Mouse (Mus musculus) thymus, postnatal 14 days (tissue): Measurements from ENCODE around the gene Farp1.
"Not testable (repeated sequence)": the region's sequence is repeated elsewhere in the genome, so short reads cannot be mapped to it uniquely, and the experiment has no call there.

Experiments used
- DNase-seq: peaks from one replicate; pipeline ENCODE4 v3.0.0; 2021

Farp1 gene

DNA sequence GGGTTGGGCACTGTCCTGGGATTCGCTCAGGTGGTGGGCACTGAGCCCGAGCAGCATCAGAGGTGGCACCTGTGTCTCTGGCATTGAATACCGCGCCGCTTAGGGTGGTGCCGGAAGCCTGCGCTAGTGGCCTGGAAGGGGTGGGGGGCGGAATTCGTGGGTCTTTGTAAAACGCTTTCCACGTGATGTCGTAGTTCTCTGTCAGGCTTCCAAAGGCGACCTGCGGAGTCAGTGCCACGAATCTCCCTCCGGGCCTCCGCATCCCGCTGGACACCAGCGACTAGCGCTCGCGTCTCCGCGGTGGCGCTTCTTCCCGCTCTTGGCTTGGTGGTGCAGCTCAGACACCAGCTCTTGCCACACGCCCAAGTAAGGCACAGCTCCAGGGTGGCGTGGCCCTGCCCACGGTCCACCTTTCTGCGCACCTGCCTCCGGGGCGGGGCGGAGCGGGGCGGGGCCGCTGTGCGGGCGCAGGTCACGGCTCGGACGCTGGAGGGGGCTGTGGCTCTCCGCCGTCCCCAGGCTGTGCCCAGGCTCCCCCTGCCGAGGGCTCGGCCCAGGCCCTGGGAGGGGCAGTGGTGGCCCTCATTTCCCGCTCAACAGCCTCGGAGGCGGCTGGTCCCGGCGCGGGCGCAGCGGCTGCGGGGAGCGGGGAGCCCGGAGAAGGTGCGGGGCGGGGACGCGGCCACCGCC, at the start of gene Farp1:
Farp1 (plus strand) TSS at position 228 of the 690 bp plus-strand sequence.
- DNase-seq: peak; percentile 60

DNA sequence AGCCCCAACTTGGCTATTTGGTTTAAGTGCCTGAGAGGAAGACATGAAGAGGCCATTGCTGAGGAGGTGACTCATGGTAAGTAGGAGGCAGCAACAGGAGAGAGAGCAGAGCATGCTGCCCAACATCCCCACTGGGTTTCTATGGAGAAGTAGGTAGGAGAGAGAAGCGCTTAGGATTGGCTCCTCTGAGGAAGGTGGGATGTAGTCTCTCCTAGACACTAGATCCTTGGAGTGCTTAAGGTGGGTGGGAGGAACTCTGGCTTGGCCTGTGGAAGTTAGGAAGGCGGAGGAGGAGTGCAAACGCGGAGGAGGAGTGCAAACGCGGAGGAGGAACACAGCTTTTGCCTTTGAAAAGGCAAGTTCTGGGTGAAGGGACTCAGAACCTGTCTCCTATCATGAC, 45.9 kb upstream of the Farp1 start:
- DNase-seq: no peak

DNA sequence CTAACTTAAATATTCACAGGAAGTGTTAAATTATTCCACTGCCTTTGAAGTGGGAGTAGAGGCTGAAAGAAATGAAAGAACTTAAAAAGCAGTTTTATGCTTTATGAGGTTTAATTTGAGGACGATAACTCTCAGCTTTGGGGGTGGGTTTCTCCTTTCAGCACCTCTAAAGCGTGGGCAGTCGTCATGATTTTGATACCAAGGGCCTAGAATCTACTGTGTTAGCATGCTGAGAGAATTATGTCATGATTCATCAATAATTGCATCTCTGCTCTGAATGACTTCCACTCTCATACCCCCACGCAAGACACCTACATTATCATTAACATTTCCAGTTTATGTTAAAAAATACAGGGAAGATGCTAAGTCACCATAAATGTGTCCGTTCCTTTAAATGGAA, 37.3 kb upstream of the Farp1 start:
- DNase-seq: no peak

DNA sequence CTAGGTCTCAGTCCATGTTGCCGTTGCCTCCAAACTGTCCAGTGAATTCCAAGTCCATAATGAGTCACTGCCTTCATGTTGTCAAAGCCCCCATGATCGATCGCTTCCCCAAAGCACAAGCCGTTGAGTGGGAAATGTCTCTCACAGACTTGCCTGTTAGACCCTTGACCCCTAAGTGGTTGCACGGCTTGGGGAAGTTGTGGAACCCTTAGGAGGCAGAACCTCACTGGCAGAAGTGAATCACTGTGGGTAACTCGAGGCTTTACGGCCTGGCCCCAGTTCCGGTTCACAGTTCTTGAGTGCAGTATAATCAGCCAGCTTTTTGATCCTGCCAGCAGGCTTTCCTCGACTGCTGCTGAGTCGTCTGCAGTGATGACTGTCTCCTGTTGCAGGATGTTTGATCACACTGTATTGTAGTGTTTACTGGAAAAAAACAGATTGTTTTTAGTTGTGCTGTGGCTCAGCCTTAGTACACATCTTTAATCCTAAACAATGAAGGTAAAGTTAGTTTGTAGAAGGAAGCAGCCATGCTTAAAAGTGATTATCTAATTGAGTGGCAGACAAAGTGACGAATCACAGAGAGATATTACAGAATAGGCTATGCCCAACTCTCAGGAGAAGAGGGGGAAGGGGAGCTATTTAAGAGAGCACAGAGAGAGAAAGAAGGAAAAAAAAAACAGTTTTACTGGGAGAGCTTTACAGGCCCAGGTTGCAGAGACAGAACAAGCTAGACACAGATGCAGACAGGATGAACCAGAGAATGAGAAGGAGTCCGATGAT, 34.2 kb upstream of the Farp1 start:
- DNase-seq: no peak

DNA sequence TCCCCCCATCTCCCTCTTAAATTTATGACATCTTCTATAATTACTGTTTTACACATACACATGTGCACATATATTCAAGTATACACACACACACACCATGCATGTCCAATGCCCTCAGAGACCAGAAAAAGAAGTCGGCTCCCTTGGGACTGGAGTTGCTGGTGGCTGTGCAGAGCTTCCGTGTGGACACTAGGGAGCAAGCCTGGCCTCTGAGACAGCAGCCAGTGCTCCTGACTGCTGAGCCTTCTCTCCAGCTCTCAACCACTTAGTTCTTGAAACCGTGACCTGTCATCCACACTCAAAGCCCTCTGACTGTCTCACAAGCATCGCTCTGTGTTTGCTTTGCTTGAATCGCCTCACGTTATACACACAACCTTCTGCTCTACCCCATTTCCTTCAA, 29.4 kb upstream of the Farp1 start:
- DNase-seq: no peak

DNA sequence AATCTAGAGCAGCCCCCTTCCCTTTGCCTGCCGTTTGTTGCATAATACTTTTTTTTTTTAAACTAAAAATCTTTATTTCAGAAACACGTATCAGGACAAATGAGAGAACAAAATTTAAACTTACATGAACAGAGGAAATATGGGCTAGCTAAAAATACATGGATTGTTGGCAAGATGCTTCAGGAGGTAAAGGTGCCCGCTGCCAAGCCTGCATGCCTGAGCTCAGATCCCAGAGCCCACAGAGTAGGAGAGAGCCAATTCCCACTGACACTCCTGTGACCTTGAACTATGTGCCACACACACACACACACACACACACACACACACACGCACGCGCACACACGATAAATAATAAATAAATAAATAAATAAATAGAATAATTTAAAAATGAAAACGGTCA, 29.0 kb upstream of the Farp1 start:
- no peak for DNase-seq

DNA sequence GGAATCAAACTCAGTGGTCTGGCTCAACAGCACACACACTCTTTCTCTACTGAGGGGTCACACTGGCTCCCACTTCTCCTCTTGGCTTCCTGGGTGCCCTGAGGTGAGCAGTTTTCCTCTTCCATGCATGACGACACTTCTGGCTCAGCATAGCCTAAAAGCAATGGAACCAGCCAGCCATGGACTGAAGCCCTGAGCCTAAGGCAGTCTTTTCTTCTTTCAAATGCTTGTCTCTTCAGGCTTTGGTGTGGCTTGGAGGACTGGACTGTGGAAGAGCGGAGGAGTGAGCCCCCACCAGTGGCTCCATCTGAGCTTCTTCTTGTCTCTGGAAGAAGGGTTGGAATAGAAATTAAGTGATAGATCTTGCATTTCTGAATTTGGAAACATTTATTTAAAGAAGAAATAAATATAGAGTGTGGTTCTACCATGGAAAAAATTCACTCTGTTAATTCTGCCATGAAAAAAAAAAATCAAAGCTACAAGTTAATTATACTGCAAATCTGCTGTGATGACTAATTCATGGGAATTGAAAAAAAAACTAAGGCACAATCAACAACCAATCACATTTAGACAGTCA, 19.8 kb upstream of the Farp1 start:
- no peak for DNase-seq

DNA sequence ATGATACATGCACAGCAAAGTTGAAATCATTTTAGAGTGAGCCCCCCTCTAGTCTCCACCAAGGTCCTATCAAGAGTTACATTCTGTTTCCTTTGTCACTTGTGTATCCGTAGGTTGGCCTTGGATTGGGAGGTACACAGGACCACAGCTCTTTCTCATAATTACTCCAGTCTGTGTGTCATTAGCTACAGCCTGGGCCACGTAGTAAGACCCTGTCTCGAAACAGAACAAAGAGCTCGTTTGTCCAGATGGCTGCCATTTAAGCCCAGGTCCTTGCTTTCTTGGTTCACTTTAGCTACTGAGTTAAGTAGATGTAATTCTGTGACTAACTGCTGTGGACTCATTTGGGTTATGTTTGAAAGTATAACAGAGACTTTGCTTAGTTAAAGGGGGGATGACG, 12.6 kb upstream of the Farp1 start:
- no peak for DNase-seq

DNA sequence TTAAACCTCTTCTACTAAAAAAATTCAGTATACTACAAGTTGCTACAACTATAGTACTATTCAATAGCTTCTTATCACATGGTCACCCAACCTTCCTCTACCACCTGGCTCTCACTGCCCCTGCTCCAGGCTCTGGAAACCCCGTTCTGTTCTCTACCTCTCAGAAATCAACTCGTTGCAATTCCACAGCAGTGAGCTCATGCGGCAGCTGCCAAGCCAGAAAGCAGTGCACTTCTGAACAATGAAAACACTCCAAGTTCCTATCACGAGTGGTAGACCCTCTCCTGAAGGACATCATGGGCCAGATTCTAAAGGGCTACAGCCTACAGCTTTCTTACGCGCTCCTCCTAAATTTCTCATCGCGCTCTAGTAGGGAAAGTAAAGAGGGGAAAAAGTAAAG, 9.6 kb upstream of the Farp1 start:
- no peak for DNase-seq

DNA sequence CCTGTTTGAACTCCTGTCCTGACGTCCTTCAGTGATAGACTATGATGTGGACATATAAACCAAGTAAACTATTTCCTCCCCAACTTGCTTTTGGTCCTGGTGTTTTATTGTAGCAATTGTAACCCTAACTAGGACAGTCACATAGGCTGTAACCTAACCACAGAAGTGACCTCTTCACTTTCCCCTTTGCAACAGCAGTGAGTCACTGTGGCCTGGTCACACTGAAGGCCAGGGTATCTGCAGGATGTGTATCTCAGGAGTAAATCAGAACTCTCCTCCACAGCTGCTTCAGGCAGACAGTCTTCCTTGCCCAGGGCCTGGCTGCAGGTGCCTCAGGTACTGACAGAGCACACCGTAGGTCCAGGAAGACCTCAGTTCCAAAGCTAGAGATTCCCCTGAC, 3.6 kb upstream of the Farp1 start:
- DNase-seq: no peak

DNA sequence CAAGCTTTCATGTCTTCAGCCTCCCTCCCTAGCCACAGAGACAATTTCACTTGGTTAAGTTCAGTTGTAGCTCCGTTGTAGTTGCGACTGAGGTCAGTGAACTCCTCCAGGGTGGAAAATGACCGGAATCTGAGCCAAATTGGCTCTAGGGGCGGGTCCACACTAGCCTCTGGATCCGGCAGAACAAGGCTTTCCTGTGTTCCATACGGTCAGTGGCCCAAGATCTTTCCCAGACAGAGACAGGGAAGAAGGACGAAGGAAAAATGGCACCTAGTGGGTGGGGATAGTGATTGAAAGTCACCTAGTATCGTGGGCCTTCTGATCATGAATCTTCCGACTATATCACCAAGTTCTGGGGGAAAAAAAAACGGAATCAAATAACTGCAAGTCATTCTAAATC, 475 bp upstream of the Farp1 start:
- no peak for DNase-seq

DNA sequence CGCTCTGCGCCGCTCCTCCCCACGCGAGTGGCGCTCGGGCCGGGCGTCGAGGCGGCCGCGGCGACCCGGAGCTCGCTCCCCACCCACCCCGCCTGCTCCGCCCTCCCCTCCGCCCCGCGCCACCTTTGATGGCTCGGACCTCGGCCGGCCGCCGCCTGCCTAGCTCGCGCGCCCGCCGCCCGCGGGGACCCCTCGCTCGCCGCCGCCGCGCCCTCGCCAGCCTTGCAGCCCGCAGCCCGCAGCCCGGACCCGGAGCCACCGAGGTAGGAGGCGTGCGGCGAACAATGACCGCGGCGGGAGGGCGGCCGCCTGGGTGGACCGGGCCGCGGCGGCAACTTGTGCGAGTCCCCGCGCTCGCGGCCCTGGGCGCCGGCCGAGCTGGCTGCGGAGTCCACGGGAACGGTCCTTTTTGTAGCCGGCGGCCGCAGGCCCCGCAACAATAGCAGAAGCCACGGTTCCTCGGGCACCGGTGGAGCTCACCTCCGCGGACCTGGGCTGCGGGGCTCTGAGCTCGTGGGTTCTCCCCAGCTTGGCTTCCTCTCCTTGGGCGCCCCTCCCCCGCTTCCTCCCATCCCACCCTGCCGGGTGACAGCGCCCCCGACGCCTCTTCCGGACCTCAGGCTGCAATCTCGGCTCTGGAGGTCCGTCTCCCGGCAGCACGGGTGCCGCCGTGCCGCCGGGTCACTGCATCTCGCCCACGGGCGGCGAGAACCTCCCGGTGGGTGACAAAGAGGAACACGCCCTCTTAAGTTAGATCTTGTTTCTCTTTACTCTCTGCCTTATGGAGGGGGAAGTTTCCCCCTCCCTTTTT, 868 bp downstream of the Farp1 start:
- peak; percentile 82 for DNase-seq

DNA sequence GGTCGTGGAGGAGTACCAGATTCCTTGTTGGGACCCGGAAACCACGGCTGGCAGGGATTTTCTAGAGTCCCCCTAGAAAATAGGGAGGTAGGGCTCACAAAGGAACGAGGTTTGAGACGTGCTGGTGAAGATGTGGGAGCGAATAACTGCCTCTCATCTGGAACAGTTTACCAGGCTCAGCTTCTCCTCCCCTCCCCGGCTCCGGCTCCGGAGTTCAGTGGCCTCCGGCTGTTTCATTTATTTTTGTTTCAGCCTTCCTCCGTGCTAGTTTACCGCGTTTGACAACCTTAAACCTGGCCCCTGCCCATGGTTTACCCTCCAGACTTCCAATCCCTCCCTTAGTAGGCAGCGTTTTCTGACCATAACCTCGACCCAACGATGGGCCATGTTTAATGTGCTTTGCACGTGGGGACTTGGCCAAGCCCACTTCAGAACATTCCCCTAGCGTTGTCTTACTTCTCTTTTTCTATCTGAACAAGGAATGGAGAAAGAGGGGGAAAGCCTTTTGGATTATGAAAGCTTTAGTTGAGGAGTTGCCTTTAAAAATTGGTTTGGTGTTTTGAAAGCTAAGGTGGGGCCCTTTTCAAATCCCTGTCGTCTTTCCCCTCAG, 1.7 kb downstream of the Farp1 start:
- no peak for DNase-seq

DNA sequence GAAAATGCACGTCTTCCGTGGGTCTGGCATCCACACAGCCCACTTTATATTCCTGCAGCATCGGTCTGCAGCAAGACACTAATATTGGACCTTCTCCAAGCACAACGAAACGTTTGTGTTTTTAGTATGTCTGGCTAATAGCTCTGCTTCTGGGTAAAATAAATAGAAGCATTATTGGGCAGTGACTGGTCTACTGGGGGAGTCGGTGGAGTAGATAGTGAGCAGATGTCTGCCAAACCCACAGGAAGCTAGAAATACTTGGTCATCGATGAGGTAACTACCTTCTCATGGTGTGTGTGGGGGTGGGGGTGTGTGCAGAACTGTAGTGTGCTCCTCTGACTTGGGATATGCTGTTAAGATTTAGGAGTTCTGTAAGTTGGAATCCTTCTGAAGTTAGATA, 2.3 kb downstream of the Farp1 start:
- no peak for DNase-seq

DNA sequence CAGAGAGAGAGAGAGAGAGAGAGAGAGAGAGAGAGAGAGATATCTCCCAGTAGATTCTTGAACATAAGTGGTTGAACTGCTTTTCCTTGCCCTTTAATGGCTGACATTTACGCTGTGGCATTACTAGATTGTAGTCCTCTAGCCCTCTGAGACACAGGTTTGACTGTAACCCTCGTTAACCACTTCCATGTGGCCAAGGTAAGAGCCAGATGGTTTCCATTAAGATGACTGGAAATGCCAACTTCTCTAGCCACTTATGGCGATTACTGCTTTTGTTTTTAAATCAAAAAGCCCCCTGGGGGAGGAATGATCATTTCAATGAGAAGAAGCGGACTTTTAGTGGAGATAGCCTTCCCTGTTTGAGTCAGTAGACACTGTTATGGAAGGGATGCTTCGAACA, 3.7 kb downstream of the Farp1 start:
- no peak for DNase-seq

DNA sequence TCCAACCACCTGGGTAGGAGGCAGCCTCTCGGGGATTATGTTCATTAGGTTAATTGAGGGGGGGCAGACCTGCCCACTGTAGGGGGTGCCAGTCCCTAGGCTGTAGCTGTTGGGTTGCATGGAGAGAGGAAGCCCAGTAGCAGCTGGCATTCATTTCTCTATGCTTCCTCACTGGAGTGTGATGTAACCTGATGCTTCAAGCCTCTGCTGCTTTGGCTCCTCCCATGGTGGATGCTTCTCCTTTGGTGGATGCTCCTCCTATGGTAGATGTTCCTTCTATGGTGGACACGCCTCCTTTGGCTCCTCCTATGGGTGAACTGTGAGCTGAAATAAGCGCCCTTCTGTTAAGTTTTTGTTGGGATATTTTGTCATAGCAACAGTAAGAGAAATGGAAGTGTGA, 9.1 kb downstream of the Farp1 start:
- DNase-seq: no peak

DNA sequence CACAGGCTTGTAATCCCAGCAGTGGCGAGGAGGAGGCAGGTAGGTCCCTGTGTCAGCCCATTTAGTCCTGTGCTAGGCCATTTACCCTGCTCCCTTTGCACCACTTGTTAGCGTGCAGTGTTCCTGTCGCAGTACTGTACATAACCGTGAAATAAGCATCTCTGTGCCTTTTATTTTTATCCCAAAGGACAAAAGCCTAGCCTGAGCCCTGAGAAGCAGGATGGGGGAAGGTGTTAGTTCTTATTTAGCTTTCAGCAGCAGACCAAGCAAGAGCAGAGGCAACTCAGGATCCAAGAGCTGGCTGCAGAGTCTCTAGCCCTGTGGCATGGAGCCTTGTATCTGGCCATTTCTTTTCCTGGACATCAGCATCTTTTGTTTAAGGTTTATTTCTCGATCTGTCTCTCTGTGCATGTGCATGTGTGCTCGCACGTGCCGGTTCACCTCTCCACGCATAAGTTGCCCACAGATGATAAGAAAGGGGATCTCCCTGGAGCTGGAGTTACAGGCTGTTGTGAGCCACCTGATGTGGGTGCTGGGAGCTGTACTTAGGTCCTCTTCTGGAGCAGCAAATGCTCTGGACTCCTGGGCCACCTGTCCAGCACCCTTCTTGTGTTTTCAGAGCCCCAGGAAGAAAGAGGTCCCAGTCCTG, 11.4 kb downstream of the Farp1 start:
- no peak for DNase-seq

DNA sequence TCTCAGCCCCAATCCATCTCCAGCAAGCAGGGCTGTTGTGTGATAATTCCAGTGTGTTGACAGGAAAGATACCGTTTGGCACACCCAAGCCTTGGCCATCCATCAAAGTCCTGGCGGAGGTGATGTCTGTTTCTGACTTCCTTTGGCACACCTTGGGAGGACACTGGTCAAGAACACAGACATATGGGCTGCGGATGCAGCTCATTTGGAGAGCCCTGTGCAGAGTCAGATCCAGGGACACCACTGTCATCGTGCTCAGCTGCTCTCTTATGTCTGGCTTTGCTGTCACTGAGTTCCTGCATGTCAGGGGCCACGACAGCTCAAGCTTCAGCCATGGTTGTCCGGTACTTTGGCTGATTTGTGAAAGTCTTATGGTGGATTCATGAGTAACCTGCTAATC, 12.8 kb downstream of the Farp1 start:
- DNase-seq: no peak

DNA sequence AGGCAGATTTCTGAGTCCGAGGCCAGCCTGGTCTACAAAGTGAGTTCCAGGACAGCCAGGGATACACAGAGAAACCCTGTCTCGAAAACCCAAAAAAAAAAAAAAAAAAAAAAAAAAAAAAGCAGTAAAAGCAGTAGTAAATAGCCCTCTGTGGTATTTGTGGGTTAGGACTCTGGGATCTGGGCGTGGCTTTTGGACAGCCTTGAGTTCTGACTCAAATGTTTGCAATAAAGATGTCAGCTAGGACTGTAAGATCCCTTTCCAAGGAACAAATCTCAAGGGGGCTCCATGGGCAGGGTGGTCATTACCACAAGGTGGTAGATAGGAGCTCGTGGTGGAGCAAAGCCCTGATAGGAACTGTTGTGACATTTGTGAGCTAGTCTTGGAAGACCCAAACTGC, 16.0 kb downstream of the Farp1 start:
- DNase-seq: not testable (repeated sequence)

DNA sequence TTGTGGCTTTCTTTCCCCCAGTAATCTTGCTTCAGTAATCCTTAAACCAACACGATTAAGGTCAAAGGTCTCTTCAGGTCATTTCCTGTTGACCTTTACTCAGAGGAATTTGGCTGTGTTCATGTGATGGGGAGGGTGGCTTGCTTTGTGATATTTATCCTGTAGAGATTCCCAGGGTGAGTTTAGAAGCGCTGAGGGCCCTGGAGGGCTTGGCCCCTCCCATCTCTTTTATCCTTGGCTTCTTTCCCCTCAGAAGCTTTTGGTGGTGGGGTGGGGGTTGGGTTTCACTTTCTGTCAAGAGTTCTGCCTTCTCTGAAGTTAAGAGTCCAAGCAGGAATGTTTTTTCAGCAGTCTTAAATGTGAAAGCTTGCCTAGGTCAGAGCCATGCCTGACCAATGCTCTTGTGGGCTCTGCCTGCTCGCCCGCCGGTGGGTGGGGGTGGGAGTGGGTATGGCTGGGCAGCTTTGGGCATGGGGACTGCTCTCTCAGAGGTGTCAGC, 18.1 kb downstream of the Farp1 start:
- peak; percentile 31 for DNase-seq

DNA sequence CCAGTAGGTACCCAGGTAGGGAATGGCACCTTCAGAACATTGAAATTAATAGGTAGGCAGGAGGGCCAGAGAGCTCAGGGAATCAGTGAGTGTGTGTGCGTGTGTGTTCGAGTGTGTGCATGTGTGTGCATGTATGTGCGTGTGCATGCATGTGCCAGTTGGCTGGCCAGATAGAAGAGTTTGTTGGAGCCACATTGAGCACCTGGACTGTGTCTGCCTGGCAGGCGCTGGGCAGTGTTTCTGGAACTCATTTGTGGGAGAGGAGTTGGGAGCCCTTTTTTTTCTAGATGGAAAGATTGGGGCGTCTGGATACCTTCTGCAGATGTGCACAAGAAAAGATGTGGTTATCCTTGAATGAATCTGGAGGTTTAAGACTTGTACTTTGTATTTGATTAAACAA, 19.1 kb downstream of the Farp1 start:
- no peak for DNase-seq

DNA sequence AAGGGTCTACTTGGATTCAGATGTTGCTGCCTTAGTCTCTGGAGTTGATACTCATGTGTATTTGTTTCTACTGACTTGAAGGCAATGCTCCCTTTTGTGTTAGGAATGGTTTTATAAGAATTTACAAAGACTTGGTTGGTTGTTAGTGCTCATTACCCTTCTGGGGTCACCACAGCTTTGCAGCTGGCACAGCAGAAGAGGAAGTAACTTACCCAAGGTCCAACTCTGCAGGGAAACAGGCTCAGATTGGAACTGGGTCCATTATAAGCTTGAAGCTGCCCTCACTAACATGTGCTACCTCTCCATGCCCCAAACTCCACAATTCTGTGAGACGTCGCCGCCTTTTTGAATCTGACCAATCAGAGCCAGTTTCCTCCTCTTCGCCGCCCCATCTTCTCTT, 22.8 kb downstream of the Farp1 start:
- DNase-seq: no peak
